9 mouse cellular contexts compared by ENCODE assay signal in genomic region chr5:113972589-113973515, GRCm38 (mm10). TPM values are rescaled to one million over a fixed set of nuclear protein-coding genes. Genes with fewer than 3 reads are reported as not detected.
DNase-seq lines count a peak whose midpoint lies in the region; ATAC-seq and TF ChIP-seq lines count a peak whose summit lies in the region.
"Had no signal": no experiment of that assay in that cellular context is flagged by ENCODE, and none has a peak within 500 bp of the region (broad histone marks: within the 10 kb centered on the region; RNA-seq: fewer than 3 reads in every experiment).

No protein-coding gene starts in this region.

- no peaks in the 10 kb centered on the region for H3K9me3 ChIP-seq in CH12.LX (replicated peaks; ENCODE audit: low read length)
- no peaks in the 10 kb centered on the region for H3K9me3 ChIP-seq in heart, embryonic 14.5 days (ENCODE audit: control insufficient read depth, low read length)
- no peaks in the 10 kb centered on the region for H3K9me3 ChIP-seq in neural tube, embryonic 12.5 days
- H3K9me3 ChIP-seq: megakaryocyte, embryonic 14.5 days had no signal

- in situ Hi-C loops in CH12.LX (cut with MboI; ENCODE audit: low pct_ligation_motif_present, low pct_unique_long_range_greater_than_20kb, low sequenced_read_pairs): loop anchor here (10.0 kb wide), 1 partner anchor 152 kb away; the partner anchor contains the start of gene Alkbh2

- TF ChIP-seq CTCF in CH12.LX (conservative IDR thresholded peaks at IDR 0.05 in 1 of 2, IDR thresholded peaks at IDR 0.05 in 1 of 2; ENCODE audit: low read depth in 2 of 2, low read length in 2 of 2): no peak

- H3K4me2 ChIP-seq in CH12.LX (ENCODE audit: insufficient read depth, low read depth, poor library complexity, severe bottlenecking): no peak overlapping the region
- peak overlapping the region; percentile 48 for H3K4me2 ChIP-seq in heart, embryonic 14.5 days (ENCODE audit: low read length)
- 0 out of 2 replicates have a peak overlapping the region, but pooled peaks have one; percentile 18 for H3K4me2 ChIP-seq in neural tube, embryonic 12.5 days (replicated peaks)

- dilution Hi-C loops in CH12.LX (cut with MboI; ENCODE audit: extremely low pct_ligation_motif_present, extremely low pct_unique_long_range_greater_than_20kb, low sequenced_read_pairs): no loop called here

- H3K36me3 ChIP-seq in CH12.LX (replicated peaks in 1 of 2; ENCODE audit: control insufficient read depth in 1 of 2, insufficient read depth in 1 of 2, low read length in 1 of 2): peaks cover 25 to 75% of the 10 kb centered on the region in 2 experiments
- peaks cover 27% of the 10 kb centered on the region for H3K36me3 ChIP-seq in heart, embryonic 14.5 days (ENCODE audit: control insufficient read depth, insufficient read depth, low read length)
- H3K36me3 ChIP-seq in neural tube, embryonic 12.5 days: peaks cover 22% of the 10 kb centered on the region

- no peak overlapping the region for H3K4me3 ChIP-seq in CH12.LX (replicated peaks in 1 of 3; ENCODE audit: low read depth in 2 of 3, low read length in 2 of 3, poor library complexity in 1 of 3)
- 0 out of 4 replicates have a peak overlapping the region, but pooled peaks of 1 of the 2 experiments have one; percentile 9 for H3K4me3 ChIP-seq in heart, embryonic 14.5 days (ENCODE audit: control insufficient read depth in 1 of 2, insufficient read depth in 1 of 2, low read depth in 1 of 2, low read length in 2 of 2)
- no peak overlapping the region for H3K4me3 ChIP-seq in neural tube, embryonic 12.5 days
- H3K4me3 ChIP-seq: megakaryocyte, embryonic 14.5 days had no signal

- H3K27me3 ChIP-seq in CH12.LX (replicated peaks): no peaks in the 10 kb centered on the region
- no peaks in the 10 kb centered on the region for H3K27me3 ChIP-seq in heart, embryonic 14.5 days (ENCODE audit: control insufficient read depth, insufficient read depth, low read length)
- no peaks in the 10 kb centered on the region for H3K27me3 ChIP-seq in neural tube, embryonic 12.5 days (replicated peaks)

- H3K79me2 ChIP-seq in CH12.LX (replicated peaks; ENCODE audit: control insufficient read depth, extremely low read depth, insufficient read depth, poor library complexity, severe bottlenecking): no peaks in the 10 kb centered on the region

- peaks cover 15 to 54% of the 10 kb centered on the region in 2 experiments for H3K4me1 ChIP-seq in CH12.LX (ENCODE audit: control insufficient read depth in 1 of 2, insufficient read depth in 2 of 2)
- peaks cover 34 to 48% of the 10 kb centered on the region in 2 experiments for H3K4me1 ChIP-seq in heart, embryonic 14.5 days (ENCODE audit: control insufficient read depth in 2 of 2, insufficient read depth in 2 of 2, low read length in 2 of 2)
- H3K4me1 ChIP-seq in neural tube, embryonic 12.5 days: peaks cover 32% of the 10 kb centered on the region

- no peak for TF ChIP-seq RAD21 in CH12.LX (IDR thresholded peaks at IDR 0.05; ENCODE audit: low read depth, low read length)

- H3K9ac ChIP-seq in CH12.LX (ENCODE audit: insufficient read depth, low read depth): no peak overlapping the region
- H3K9ac ChIP-seq in heart, embryonic 14.5 days (ENCODE audit: low read length): peak overlapping the region; percentile 60
- H3K9ac ChIP-seq in neural tube, embryonic 12.5 days: no peak overlapping the region

- DNase-seq in CH12.LX (ENCODE audit: extremely low read depth): no peak
- peak; percentile 85 for DNase-seq in c-Kit-positive CD71-positive TER-119-positive erythroid progenitor cells, embryonic 14.5 days (ENCODE audit: low spot score)
- DNase-seq in kidney, postnatal 25 days: peak; percentile 64 to 81
- DNase-seq in adrenal gland, postnatal 10 days: no peak
- no peak for DNase-seq in cerebellum, adult 11-12 months
- no peak for DNase-seq in layer of hippocampus, adult 9-10 months (ENCODE audit: low spot score)

- 24% methylated on average over 18 of the region's 18 CpGs for WGBS in heart, embryonic 14.5 days
- 15% methylated on average over 18 of the region's 18 CpGs for WGBS in neural tube, embryonic 12.5 days

- TF ChIP-seq POLR2A in CH12.LX (IDR thresholded peaks at IDR 0.05; ENCODE audit: low read depth, low read length): no peak

- peak; percentile 29 for ATAC-seq in heart, embryonic 14.5 days (ENCODE audit: insufficient number of reproducible peaks, insufficient read depth, low FRiP score, low read depth)
- no peak for ATAC-seq in neural tube, embryonic 12.5 days (ENCODE audit: low FRiP score, low read depth)

- TF ChIP-seq EP300 in CH12.LX (IDR thresholded peaks at IDR 0.05; ENCODE audit: low read length): no peak

- H3K27ac ChIP-seq in CH12.LX (ENCODE audit: insufficient read depth, low read depth): no peak overlapping the region
- peak overlapping the region; percentile 33 to 84 for H3K27ac ChIP-seq in heart, embryonic 14.5 days (replicated peaks in 1 of 2; ENCODE audit: control insufficient read depth in 1 of 2, insufficient read depth in 1 of 2, low read depth in 2 of 2, low read length in 2 of 2)
- H3K27ac ChIP-seq in neural tube, embryonic 12.5 days: no peak overlapping the region

TF ChIP-seq in CH12.LX, 34 proteins besides CTCF, POLR2A, EP300 and RAD21:
- TF ChIP-seq USF2 (conservative IDR thresholded peaks at IDR 0.05; ENCODE audit: low read depth, low read length): 0 out of 2 replicates have a peak, but pooled peaks have one; percentile 26
- no peak for TF ChIP-seq ZNF384 (IDR thresholded peaks at IDR 0.05; ENCODE audit: low read depth, low read length)
- TF ChIP-seq ZC3H11A (IDR thresholded peaks at IDR 0.05; ENCODE audit: low read depth, low read length): no peak
- TF ChIP-seq HCFC1 (IDR thresholded peaks at IDR 0.05; ENCODE audit: low read depth, low read length): no peak
- TF ChIP-seq MAZ (IDR thresholded peaks at IDR 0.05; ENCODE audit: low read depth, low read length): no peak
- TF ChIP-seq JUN (IDR thresholded peaks at IDR 0.05; ENCODE audit: insufficient read depth, low read depth, low read length): no peak
- 0 out of 2 replicates have a peak, but pooled peaks have one; percentile 15 for TF ChIP-seq USF1 (IDR thresholded peaks at IDR 0.05; ENCODE audit: low read depth, low read length)
- TF ChIP-seq BHLHE40 (IDR thresholded peaks at IDR 0.05; ENCODE audit: low read depth, low read length): no peak
- TF ChIP-seq CHD2 (IDR thresholded peaks at IDR 0.05; ENCODE audit: low read length): no peak
- TF ChIP-seq KAT2A (IDR thresholded peaks at IDR 0.05; ENCODE audit: insufficient replicate concordance, low read length): no peak

RNA-seq across cellular contexts. Expression of gene Ssh1, which starts 20.8 kb away (rescaled TPM):
- 5.6 and 8.2 TPM in 2 replicates for total RNA-seq in CH12.LX (2012; rRNA removed)
- total RNA-seq in CH12.LX (2014; rRNA removed): 2.3 and 3.0 TPM in 2 replicates
- polyA plus RNA-seq in CH12.LX (2012; ENCODE audit: insufficient read length, low read depth): 8.1 and 8.9 TPM in 2 replicates
- polyA plus RNA-seq in heart, embryonic 14.5 days (2014; fragmentation: Nextera tagmentation; extraction: Ambion mirVana): 15.1 and 16.4 TPM in 2 replicates
- 19.3 and 21.0 TPM in 2 replicates for polyA plus RNA-seq in neural tube, embryonic 12.5 days (2016; fragmentation: Nextera tagmentation; extraction: Ambion mirVana)
- total RNA-seq in adrenal gland, postnatal 10 days (2021): 10 to 100 TPM; 14.2 to 20.0 TPM

RNA-seq across cellular contexts. Expression of gene Dao, which starts 30.7 kb away (rescaled TPM):
- 0.97 and 1.4 TPM in 2 replicates for total RNA-seq in CH12.LX (2012; rRNA removed)
- 1.9 TPM in 2 replicates for total RNA-seq in CH12.LX (2014; rRNA removed)
- polyA plus RNA-seq in CH12.LX (2012; ENCODE audit: insufficient read length, low read depth): 3.6 TPM in 2 replicates
- polyA plus RNA-seq in heart, embryonic 14.5 days (2014; fragmentation: Nextera tagmentation; extraction: Ambion mirVana): not detected in 2 replicates
- polyA plus RNA-seq in neural tube, embryonic 12.5 days (2016; fragmentation: Nextera tagmentation; extraction: Ambion mirVana): not detected in 2 replicates
- not detected for total RNA-seq in adrenal gland, postnatal 10 days (2021)

Comparison
In these comparisons a context has a peak if more than half of its experiments do, and no peak if none do; other contexts are left out.
1. DNase-seq: peak in c-Kit-positive CD71-positive TER-119-positive erythroid progenitor cells, embryonic 14.5 days (single experiment) and kidney, postnatal 25 days (2 of 2); none in CH12.LX (single experiment), adrenal gland, postnatal 10 days (single experiment), cerebellum, adult 11-12 months (single experiment) and layer of hippocampus, adult 9-10 months (single experiment).
2. H3K27ac ChIP-seq: peak in heart, embryonic 14.5 days (2 of 2); none in CH12.LX (single experiment) and neural tube, embryonic 12.5 days (single experiment).